Mouse (Mus musculus) retina, postnatal 1 day (tissue): ENCODE data around the gene Cdh3.
A peak's percentile ranks its signal among the peaks of the same experiment; 100 is the strongest.
"Not testable (repeated sequence)": the region's sequence is repeated elsewhere in the genome, so short reads cannot be mapped to it uniquely, and the experiment has no call there.

Experiments used
- DNase-seq: peaks from one replicate; pipeline ENCODE4 v3.0.0-alpha.2; 2012

The Cdh3 gene

GRCm38 (mm10) chr8:106572175-106572574 is 61.5 kb downstream of the Cdh3 start:
- DNase-seq, result not testable (repeated sequence)

GRCm38 (mm10) chr8:106573168-106573567 is 62.5 kb downstream of the Cdh3 start, which contains the start of gene Gm10073:
Gm10073 (minus strand) TSS chr8:106573461.
- not testable (repeated sequence) for DNase-seq

- no peak for DNase-seq
Measured at GRCm38 (mm10) chr8:106574283-106574682, 63.6 kb downstream of the Cdh3 start.

GRCm38 (mm10) chr8:106576849-106577555 is 66.3 kb downstream of the Cdh3 start:
- peak; percentile 50 for DNase-seq

GRCm38 (mm10) chr8:106579510-106579909 is 68.8 kb downstream of the Cdh3 start:
- DNase-seq, result no peak

- DNase-seq, result no peak
Measured at GRCm38 (mm10) chr8:106581344-106582088, 70.8 kb downstream of the Cdh3 start.

- DNase-seq, result no peak
Measured at GRCm38 (mm10) chr8:106584942-106585670, 74.4 kb downstream of the Cdh3 start.

GRCm38 (mm10) chr8:106585671-106586037 is 75.0 kb downstream of the Cdh3 start:
- no peak for DNase-seq

GRCm38 (mm10) chr8:106586896-106587295 is 76.2 kb downstream of the Cdh3 start:
- no peak for DNase-seq

- DNase-seq, result no peak
Measured at GRCm38 (mm10) chr8:106588443-106589431, 78.0 kb downstream of the Cdh3 start.

- DNase-seq, result no peak
Measured at GRCm38 (mm10) chr8:106592458-106592857, 81.8 kb downstream of the Cdh3 start.

- DNase-seq, result not testable (repeated sequence)
Measured at GRCm38 (mm10) chr8:106595623-106596022, 84.9 kb downstream of the Cdh3 start.

- DNase-seq, result no peak
Measured at GRCm38 (mm10) chr8:106597067-106597466, 86.4 kb downstream of the Cdh3 start.

GRCm38 (mm10) chr8:106599265-106599979 is 88.7 kb downstream of the Cdh3 start:
- no peak for DNase-seq

- DNase-seq, result peak; percentile 38
Measured at GRCm38 (mm10) chr8:106603131-106603819, 92.6 kb downstream of the Cdh3 start, which contains the start of gene Cdh1. Cdh1 (plus strand) TSS chr8:106603351.

- peak; percentile 26 for DNase-seq
Measured at GRCm38 (mm10) chr8:106603933-106604332, 93.2 kb downstream of the Cdh3 start.

GRCm38 (mm10) chr8:106605657-106606056 is 95.0 kb downstream of the Cdh3 start:
- no peak for DNase-seq

GRCm38 (mm10) chr8:106606121-106606520 is 95.4 kb downstream of the Cdh3 start:
- DNase-seq, result no peak

GRCm38 (mm10) chr8:106606601-106607145 is 96.0 kb downstream of the Cdh3 start:
- no peak for DNase-seq
